Mouse (Mus musculus) thymus, adult 2 months (tissue): ENCODE measurements around the gene Rdh7.

Experiments
- CTCF ChIP-seq: fragments of 200-500 bp; IDR thresholded peaks from 2 replicates; pipeline ENCODE4 v1.5.1; 2012; ENCODE audit warnings: mild to moderate bottlenecking, control low read depth, low read length, moderate library complexity, borderline replicate concordance; ENCODE audit not compliant: control insufficient read depth, poor library complexity, insufficient read depth; ENCODE audit errors: extremely low read depth
- POLR2A ChIP-seq: fragments of 200-500 bp; IDR thresholded peaks from 2 replicates; pipeline ENCODE4 v1.6.1; 2012; ENCODE audit warnings: mild to moderate bottlenecking, low read length, control low read depth, moderate library complexity; ENCODE audit not compliant: control insufficient read depth, poor library complexity, insufficient read depth; ENCODE audit errors: extremely low read depth

GRCm38 (mm10) chr10:127932290-127932926 is 43.8 kb upstream of the Rdh7 start:
- TF ChIP-seq CTCF (no peak), POLR2A (no peak)
